Mouse (Mus musculus) neutrophil, adult 5-6 weeks (primary cell): ENCODE data around the gene Cela3a. TPM values are rescaled to one million over a fixed set of nuclear protein-coding genes. Genes with fewer than 3 reads are reported as not detected.
A peak's percentile ranks its signal among the peaks of the same experiment; 100 is the strongest.
"Not testable (repeated sequence)": the region's sequence is repeated elsewhere in the genome, so short reads cannot be mapped to it uniquely, and the experiment has no call there.

ENCODE experiments used
- ATAC-seq: fragments of 151-379, 151-347 bp; 2 replicates; pipeline ENCODE4 v1.8.0; 2017; ENCODE audit warnings: mild to moderate bottlenecking, moderate TSS enrichment; ENCODE audit not compliant: insufficient number of reproducible peaks, poor library complexity, low FRiP score, severe bottlenecking; ENCODE audit errors: extremely low read depth
- total RNA-seq: library from RNA; stranded (forward); fragments of 200-1000 nt; gene quantifications from 2 replicates; pipeline ENCODE4 v1.2.3, GENCODE M21; 2017

Gene Cela3a
- total RNA-seq, 1 experiment from 2014 or later = not detected

GRCm38 (mm10) chr4:137430502-137430901 lies 20.9 kb upstream of the Cela3a start, which contains the start of gene Cela3b:
Gene Cela3b, minus strand, starts transcription at chr4:137430540.
- no peak for ATAC-seq

GRCm38 (mm10) chr4:137417712-137418564 lies 8.3 kb upstream of the Cela3a start:
- ATAC-seq = no peak

- ATAC-seq = no peak
Observed at GRCm38 (mm10) chr4:137414936-137415335, 5.3 kb upstream of the Cela3a start.

GRCm38 (mm10) chr4:137412185-137412709 lies 2.7 kb upstream of the Cela3a start:
- not testable (repeated sequence) for ATAC-seq

- no peak for ATAC-seq
Observed at GRCm38 (mm10) chr4:137405571-137405970, 4.0 kb downstream of the Cela3a start.

GRCm38 (mm10) chr4:137396641-137397525 lies 12.7 kb downstream of the Cela3a start:
- no peak for ATAC-seq

GRCm38 (mm10) chr4:137393378-137394135 lies 16.0 kb downstream of the Cela3a start:
- ATAC-seq = no peak

- ATAC-seq = no peak
Observed at GRCm38 (mm10) chr4:137392874-137393273, 16.7 kb downstream of the Cela3a start.

- no peak for ATAC-seq
Observed at GRCm38 (mm10) chr4:137391287-137391686, 18.3 kb downstream of the Cela3a start.

GRCm38 (mm10) chr4:137390196-137390595 lies 19.4 kb downstream of the Cela3a start:
- ATAC-seq = no peak

- ATAC-seq = no peak
Observed at GRCm38 (mm10) chr4:137388983-137389382, 20.6 kb downstream of the Cela3a start.

- peak; percentile 95 for ATAC-seq
Observed at GRCm38 (mm10) chr4:137388059-137388794, 21.4 kb downstream of the Cela3a start.

GRCm38 (mm10) chr4:137387482-137388058 lies 22.0 kb downstream of the Cela3a start:
- 0 out of 2 replicates have a peak, but pooled peaks have one; percentile 2 for ATAC-seq

- no peak for ATAC-seq
Observed at GRCm38 (mm10) chr4:137380702-137381605, 28.6 kb downstream of the Cela3a start.

GRCm38 (mm10) chr4:137379713-137380255 lies 29.8 kb downstream of the Cela3a start:
- no peak for ATAC-seq

GRCm38 (mm10) chr4:137379085-137379484 lies 30.5 kb downstream of the Cela3a start:
- no peak for ATAC-seq
